Mouse (Mus musculus): ENCODE measurements around the gene Tgm1.
A peak's percentile ranks its signal among the peaks of the same experiment; 100 is the strongest.

DNA sequence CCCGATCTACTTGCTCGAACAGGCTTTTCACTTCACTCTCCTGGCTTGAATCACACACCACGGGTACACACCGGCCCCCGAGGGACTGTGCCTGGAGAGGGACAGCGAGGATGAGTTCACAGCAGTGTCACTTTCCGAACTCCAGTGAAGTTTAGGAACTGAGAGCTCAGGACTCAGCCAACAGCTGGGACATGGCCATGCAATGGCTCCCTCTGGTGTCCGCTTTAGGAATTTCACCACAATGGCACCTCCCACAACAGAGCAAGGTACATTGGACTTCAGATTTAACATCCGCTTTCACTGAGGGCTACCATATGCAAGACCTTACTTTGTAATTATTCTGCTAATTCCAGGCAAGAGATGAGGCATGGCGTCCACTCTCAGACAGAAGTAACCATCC, 30.0 kb upstream of the Tgm1 start:
- TF ChIP-seq POLR2A (IDR thresholded peaks at IDR 0.05; ENCODE audit: borderline replicate concordance, extremely low read depth, insufficient read depth, insufficient read length, poor library complexity, severe bottlenecking) (no peak), CTCF (IDR thresholded peaks at IDR 0.05; ENCODE audit: borderline replicate concordance, extremely low read depth, insufficient read depth, insufficient read length) (peak; percentile 98)
